Comparison of ENCODE assay signal across 9 mouse cellular contexts in genomic region chr5:52114751-52115451, GRCm38 (mm10).
A peak's percentile ranks its signal among the peaks of the same experiment; 100 is the strongest.
DNase-seq lines count a peak whose midpoint lies in the region; ATAC-seq and TF ChIP-seq lines count a peak whose summit lies in the region.
"Had no signal": no experiment of that assay in that cellular context is flagged by ENCODE, and none has a peak within 500 bp of the region (broad histone marks: within the 10 kb centered on the region; RNA-seq: fewer than 3 reads in every experiment).

No protein-coding gene starts in this region.

- peaks cover 26% of the 10 kb centered on the region for H3K27me3 ChIP-seq in embryonic facial prominence, embryonic 11.5 days (ENCODE audit: control insufficient read depth, insufficient read depth, low read length)
- peaks cover 2% of the 10 kb centered on the region; the same call in 1 of the 2 replicates for H3K27me3 ChIP-seq in hindbrain, embryonic 16.5 days (replicated peaks; ENCODE audit: control insufficient read depth, insufficient read depth, low read length)
- H3K27me3 ChIP-seq in limb, embryonic 15.5 days, result peaks cover 70% of the 10 kb centered on the region

- no peaks in the 10 kb centered on the region for H3K9me3 ChIP-seq in ES-E14 (ENCODE audit: control insufficient read depth, insufficient read depth, low read depth, low read length)
- H3K9me3 ChIP-seq in embryonic facial prominence, embryonic 11.5 days (replicated peaks; ENCODE audit: control insufficient read depth, low read length), result no peaks in the 10 kb centered on the region
- no peaks in the 10 kb centered on the region for H3K9me3 ChIP-seq in hindbrain, embryonic 16.5 days (ENCODE audit: control insufficient read depth, low read length)
- H3K9me3 ChIP-seq in limb, embryonic 15.5 days, result no peaks in the 10 kb centered on the region

- intact Hi-C loops in gastrocnemius, postnatal 36 days (cut with DNase I), result loop anchor here (5.0 to 10.0 kb wide), 2 partner anchors 127 to 360 kb away; partner anchors contain the start of gene Ccdc149

- DNase-seq in gastrocnemius, postnatal 10 days, result peak; percentile 16
- DNase-seq in gastrocnemius, postnatal 36 days, result no peak
- peak; percentile 28 for DNase-seq in ES-E14 (ENCODE audit: low read depth, low spot score)
- DNase-seq in embryonic facial prominence, embryonic 11.5 days (ENCODE audit: low spot score), result peak; percentile 15
- peak; percentile 28 for DNase-seq in right cerebral cortex, postnatal 14 days
- DNase-seq in thymus, postnatal 25 days, result no peak

- H3K4me1 ChIP-seq in ES-E14 (ENCODE audit: control insufficient read depth in 2 of 2, insufficient read depth in 2 of 2, low read length in 2 of 2, poor library complexity in 1 of 2), result peaks cover 0 to 7% of the 10 kb centered on the region in 2 experiments; a peak in 2 of 4 replicates
- H3K4me1 ChIP-seq in embryonic facial prominence, embryonic 11.5 days (ENCODE audit: control insufficient read depth, insufficient read depth, low read length), result peaks cover 7% of the 10 kb centered on the region
- H3K4me1 ChIP-seq in hindbrain, embryonic 16.5 days (ENCODE audit: control insufficient read depth, insufficient read depth, low read depth, low read length), result peaks cover 20% of the 10 kb centered on the region
- H3K4me1 ChIP-seq in limb, embryonic 15.5 days, result peaks cover 45% of the 10 kb centered on the region

- H3K36me3 ChIP-seq in ES-E14 (ENCODE audit: control insufficient read depth, insufficient read depth, low read length, poor library complexity, severe bottlenecking), result no peaks in the 10 kb centered on the region
- H3K36me3 ChIP-seq in embryonic facial prominence, embryonic 11.5 days (replicated peaks; ENCODE audit: control insufficient read depth, insufficient read depth, low read depth, low read length), result no peaks in the 10 kb centered on the region
- H3K36me3 ChIP-seq in hindbrain, embryonic 16.5 days (ENCODE audit: control insufficient read depth, insufficient read depth, low read length), result no peaks in the 10 kb centered on the region
- no peaks in the 10 kb centered on the region for H3K36me3 ChIP-seq in limb, embryonic 15.5 days
- H3K36me3 ChIP-seq: G1E had no signal

- H3K4me3 ChIP-seq in ES-E14 (ENCODE audit: insufficient read depth in 1 of 2, low read depth in 1 of 2, low read length in 2 of 2, poor library complexity in 1 of 2, severe bottlenecking in 1 of 2), result peak overlapping the region; percentile 81
- H3K4me3 ChIP-seq in embryonic facial prominence, embryonic 11.5 days (ENCODE audit: low read depth, low read length), result peak overlapping the region; percentile 61
- peak overlapping the region; percentile 78 for H3K4me3 ChIP-seq in hindbrain, embryonic 16.5 days (ENCODE audit: low read length)
- H3K4me3 ChIP-seq in limb, embryonic 15.5 days, result peak overlapping the region; percentile 72

- H3K27ac ChIP-seq in ES-E14 (ENCODE audit: insufficient read depth, low read depth, low read length, poor library complexity, severe bottlenecking), result no peak overlapping the region
- H3K27ac ChIP-seq in embryonic facial prominence, embryonic 11.5 days (replicated peaks; ENCODE audit: low read depth, low read length), result no peak overlapping the region
- H3K27ac ChIP-seq in hindbrain, embryonic 16.5 days (ENCODE audit: low read depth, low read length), result peak overlapping the region; percentile 89
- H3K27ac ChIP-seq in limb, embryonic 15.5 days, result no peak overlapping the region

- 0 out of 2 replicates have a peak overlapping the region, but pooled peaks have one; percentile 1 for H3K9ac ChIP-seq in ES-E14 (ENCODE audit: insufficient read depth, low read depth, low read length, poor library complexity, severe bottlenecking)
- H3K9ac ChIP-seq in embryonic facial prominence, embryonic 11.5 days (replicated peaks; ENCODE audit: low read length), result peak overlapping the region; percentile 55
- H3K9ac ChIP-seq in hindbrain, embryonic 16.5 days (ENCODE audit: low read depth, low read length), result peak overlapping the region; percentile 78
- peak overlapping the region; percentile 42; the same call in 1 of the 2 replicates for H3K9ac ChIP-seq in limb, embryonic 15.5 days

- 0 out of 2 replicates have a peak, but pooled peaks have one; percentile 2 for ATAC-seq in embryonic facial prominence, embryonic 11.5 days (replicated peaks; ENCODE audit: insufficient number of reproducible peaks, low FRiP score, low TSS enrichment, low read depth)
- no peak; the same call in 1 of the 2 replicates for ATAC-seq in hindbrain, embryonic 16.5 days
- ATAC-seq in limb, embryonic 15.5 days (ENCODE audit: insufficient number of reproducible peaks, low FRiP score, low TSS enrichment, low read depth), result no peak

- H3K4me2 ChIP-seq in embryonic facial prominence, embryonic 11.5 days (ENCODE audit: low read depth, low read length), result peak overlapping the region; percentile 99
- H3K4me2 ChIP-seq in hindbrain, embryonic 16.5 days (ENCODE audit: low read length), result peak overlapping the region; percentile 100
- peak overlapping the region; percentile 98 for H3K4me2 ChIP-seq in limb, embryonic 15.5 days

- WGBS in embryonic facial prominence, embryonic 11.5 days, result under 1% methylated on average over 47 of the region's 48 CpGs
- WGBS in hindbrain, embryonic 16.5 days, result under 1% methylated on average over 48 of the region's 48 CpGs
- under 1% methylated on average over 48 of the region's 48 CpGs for WGBS in limb, embryonic 15.5 days

- in situ Hi-C loops in ES-E14 (cut with MboI; ENCODE audit: low sequenced_read_pairs in 2 of 2, unreplicated experiment in 2 of 2), result no loop called here

TF ChIP-seq in ES-E14, 5 proteins besides CTCF, POLR2A, EP300 and RAD21:
- no peak for TF ChIP-seq ZC3H11A (IDR thresholded peaks at IDR 0.05; ENCODE audit: borderline replicate concordance, low read depth, low read length)
- TF ChIP-seq CHD2 (IDR thresholded peaks at IDR 0.05; ENCODE audit: low read depth, low read length), result no peak
- TF ChIP-seq HCFC1 (IDR thresholded peaks at IDR 0.05; ENCODE audit: borderline replicate concordance, insufficient read depth, low read length), result no peak
- no peak for TF ChIP-seq MAFK (IDR thresholded peaks at IDR 0.05; ENCODE audit: insufficient read depth, low read depth, low read length)
- TF ChIP-seq ZNF384 (IDR thresholded peaks at IDR 0.05; ENCODE audit: low read depth, low read length), result no peak

Comparison
In these comparisons a context has a peak if more than half of its experiments do, and no peak if none do; other contexts are left out.
1. DNase-seq: peak in gastrocnemius, postnatal 10 days (single experiment), ES-E14 (single experiment), embryonic facial prominence, embryonic 11.5 days (single experiment) and right cerebral cortex, postnatal 14 days (single experiment); none in gastrocnemius, postnatal 36 days (0 of 2) and thymus, postnatal 25 days (single experiment).
2. H3K9ac ChIP-seq: peak in every context shown above with its lines; median percentile 78 in hindbrain, embryonic 16.5 days; 55 in embryonic facial prominence, embryonic 11.5 days; 42 in limb, embryonic 15.5 days; 1 in ES-E14.
3. Peak in every context shown above with its lines, with median percentiles within 50 percentile points of each other: H3K4me3 ChIP-seq and H3K4me2 ChIP-seq.